ENCODE assay signal across 8 mouse cellular contexts in genomic region chr6:145250185-145250791, GRCm38 (mm10). TPM values are rescaled to one million over a fixed set of nuclear protein-coding genes. Genes with fewer than 3 reads are reported as not detected.
DNase-seq lines count a peak whose midpoint lies in the region; ATAC-seq lines count a peak whose summit lies in the region.

TSS of gene Kras (minus strand) at chr6:145250239.

- peak within 1 kb of the TSS; percentile 91 for H3K4me2 ChIP-seq in heart, embryonic 14.5 days (ENCODE audit: low read length)
- H3K4me2 ChIP-seq in liver, embryonic 13.5 days = peak within 1 kb of the TSS; percentile 92
- peak within 1 kb of the TSS; percentile 85 for H3K4me2 ChIP-seq in stomach, embryonic 16.5 days (ENCODE audit: low read depth, low read length)

- peaks cover 24% of the 10 kb centered on the region for H3K27me3 ChIP-seq in heart, embryonic 14.5 days (ENCODE audit: control insufficient read depth, insufficient read depth, low read length)
- H3K27me3 ChIP-seq in liver, embryonic 13.5 days = 0 out of 2 replicates have a peak, but pooled peaks cover 7% of the 10 kb centered on the region
- H3K27me3 ChIP-seq in stomach, embryonic 16.5 days (ENCODE audit: control insufficient read depth, insufficient read depth, low read length) = no peaks in the 10 kb centered on the region

- no peaks in the 10 kb centered on the region for H3K9me3 ChIP-seq in heart, embryonic 14.5 days (ENCODE audit: control insufficient read depth, low read length)
- no peaks in the 10 kb centered on the region for H3K9me3 ChIP-seq in liver, embryonic 13.5 days (replicated peaks)
- no peaks in the 10 kb centered on the region for H3K9me3 ChIP-seq in stomach, embryonic 16.5 days (replicated peaks; ENCODE audit: control insufficient read depth, low read length)

- peak within 1 kb of the TSS; percentile 64 for H3K27ac ChIP-seq in brown adipose tissue, adult 24 weeks (replicated peaks; ENCODE audit: low read depth, low read length)
- H3K27ac ChIP-seq in heart, embryonic 14.5 days (replicated peaks in 1 of 2; ENCODE audit: control insufficient read depth in 1 of 2, insufficient read depth in 1 of 2, low read depth in 2 of 2, low read length in 2 of 2) = peak within 1 kb of the TSS; percentile 22 to 82; a peak in 3 of 4 replicates
- peak within 1 kb of the TSS; percentile 88 for H3K27ac ChIP-seq in liver, embryonic 13.5 days
- peak within 1 kb of the TSS; percentile 85 for H3K27ac ChIP-seq in stomach, embryonic 16.5 days (ENCODE audit: low read length)

- H3K4me3 ChIP-seq in brown adipose tissue, adult 24 weeks (ENCODE audit: insufficient read depth, low read depth, low read length) = peak within 1 kb of the TSS; percentile 99
- peak within 1 kb of the TSS; percentile 67 to 92 for H3K4me3 ChIP-seq in heart, embryonic 14.5 days (ENCODE audit: control insufficient read depth in 1 of 2, insufficient read depth in 1 of 2, low read depth in 1 of 2, low read length in 2 of 2)
- peak within 1 kb of the TSS; percentile 95 for H3K4me3 ChIP-seq in liver, embryonic 13.5 days (replicated peaks)
- peak within 1 kb of the TSS; percentile 88 for H3K4me3 ChIP-seq in stomach, embryonic 16.5 days (replicated peaks; ENCODE audit: low read length)

- peak; percentile 96 for ATAC-seq in heart, embryonic 14.5 days (ENCODE audit: insufficient number of reproducible peaks, insufficient read depth, low FRiP score, low read depth)
- peak; percentile 93 for ATAC-seq in liver, embryonic 13.5 days (ENCODE audit: low read depth)
- peak; percentile 96 for ATAC-seq in stomach, embryonic 16.5 days (ENCODE audit: insufficient read depth, low FRiP score)

- peak within 1 kb of the TSS; percentile 93 for H3K9ac ChIP-seq in heart, embryonic 14.5 days (ENCODE audit: low read length)
- peak within 1 kb of the TSS; percentile 99 for H3K9ac ChIP-seq in liver, embryonic 13.5 days
- H3K9ac ChIP-seq in stomach, embryonic 16.5 days (ENCODE audit: low read length) = peak within 1 kb of the TSS; percentile 97

- WGBS in heart, embryonic 14.5 days = 0% methylated on average over 46 of the region's 83 CpGs
- 1% methylated on average over 49 of the region's 83 CpGs for WGBS in liver, embryonic 13.5 days (ENCODE audit: insufficient replicate concordance)
- under 1% methylated on average over 43 of the region's 83 CpGs for WGBS in stomach, embryonic 16.5 days

- peaks cover 3% of the 10 kb centered on the region for H3K4me1 ChIP-seq in brown adipose tissue, adult 24 weeks (ENCODE audit: control insufficient read depth, insufficient read depth, insufficient read length, low read length)
- peaks cover 0 to 11% of the 10 kb centered on the region in 2 experiments; a peak in 3 of 4 replicates for H3K4me1 ChIP-seq in heart, embryonic 14.5 days (ENCODE audit: control insufficient read depth in 2 of 2, insufficient read depth in 2 of 2, low read length in 2 of 2)
- peaks cover 34% of the 10 kb centered on the region for H3K4me1 ChIP-seq in liver, embryonic 13.5 days (replicated peaks)
- peaks cover 11% of the 10 kb centered on the region for H3K4me1 ChIP-seq in stomach, embryonic 16.5 days (ENCODE audit: control insufficient read depth, insufficient read depth, low read length)

- H3K36me3 ChIP-seq in heart, embryonic 14.5 days (ENCODE audit: control insufficient read depth, insufficient read depth, low read length) = peaks cover 7% of the 10 kb centered on the region; the same call in 1 of the 2 replicates
- peaks cover 13% of the 10 kb centered on the region for H3K36me3 ChIP-seq in liver, embryonic 13.5 days
- H3K36me3 ChIP-seq in stomach, embryonic 16.5 days (ENCODE audit: control insufficient read depth, insufficient read depth, low read length) = no peaks in the 10 kb centered on the region

- peak; percentile 96 for DNase-seq in CD4-positive, CD25-positive, alpha-beta regulatory T cell, adult 2 months (ENCODE audit: low read depth, low spot score)
- DNase-seq in fibroblast of lung, adult 2 months (ENCODE audit: low read depth) = peak; percentile 23
- peak; percentile 96 for DNase-seq in kidney, postnatal 14 days
- DNase-seq in liver, embryonic 13.5 days = peak; percentile 87
- DNase-seq in neural tube, embryonic 10.5 days (ENCODE audit: extremely low spot score, low spot score) = peak; percentile 97

RNA-seq across cellular contexts. Expression of gene Kras, which starts in this region (rescaled TPM):
- 17.6 and 20.4 TPM in 2 replicates for polyA plus RNA-seq in brown adipose tissue, adult 24 weeks (2012; ENCODE audit: insufficient read depth, insufficient read length, missing spikeins)
- 42.8 and 46.3 TPM in 2 replicates for polyA plus RNA-seq in heart, embryonic 14.5 days (2014; fragmentation: Nextera tagmentation; extraction: Ambion mirVana)
- polyA plus RNA-seq in liver, embryonic 13.5 days (2015; fragmentation: Nextera tagmentation; extraction: Ambion mirVana) = 55.0 and 64.1 TPM in 2 replicates
- 58.6 and 64.9 TPM in 2 replicates for polyA plus RNA-seq in stomach, embryonic 16.5 days (2015; fragmentation: Nextera tagmentation; extraction: Ambion mirVana)

Comparison
In these comparisons a context has a peak if more than half of its experiments do, and no peak if none do; other contexts are left out.
1. Peak in every context shown above with its lines: DNase-seq, ATAC-seq, H3K4me3 ChIP-seq and H3K27ac ChIP-seq.
2. DNase-seq: peak in every context shown above with its lines; median percentile 97 in neural tube, embryonic 10.5 days; 96 in CD4-positive, CD25-positive, alpha-beta regulatory T cell, adult 2 months; 96 in kidney, postnatal 14 days; 87 in liver, embryonic 13.5 days; 23 in fibroblast of lung, adult 2 months.